Mouse (Mus musculus): ENCODE measurements around the gene Smg5. TPM values are rescaled to one million over a fixed set of nuclear protein-coding genes. Genes with fewer than 3 reads are reported as not detected.
A peak's percentile ranks its signal among the peaks of the same experiment; 100 is the strongest.
"Not testable (repeated sequence)": the region's sequence is repeated elsewhere in the genome, so short reads cannot be mapped to it uniquely, and the experiment has no call there.

The Smg5 gene
- polyA plus RNA-seq, 1 experiment from 2014 or later, result 34.3 TPM

DNA sequence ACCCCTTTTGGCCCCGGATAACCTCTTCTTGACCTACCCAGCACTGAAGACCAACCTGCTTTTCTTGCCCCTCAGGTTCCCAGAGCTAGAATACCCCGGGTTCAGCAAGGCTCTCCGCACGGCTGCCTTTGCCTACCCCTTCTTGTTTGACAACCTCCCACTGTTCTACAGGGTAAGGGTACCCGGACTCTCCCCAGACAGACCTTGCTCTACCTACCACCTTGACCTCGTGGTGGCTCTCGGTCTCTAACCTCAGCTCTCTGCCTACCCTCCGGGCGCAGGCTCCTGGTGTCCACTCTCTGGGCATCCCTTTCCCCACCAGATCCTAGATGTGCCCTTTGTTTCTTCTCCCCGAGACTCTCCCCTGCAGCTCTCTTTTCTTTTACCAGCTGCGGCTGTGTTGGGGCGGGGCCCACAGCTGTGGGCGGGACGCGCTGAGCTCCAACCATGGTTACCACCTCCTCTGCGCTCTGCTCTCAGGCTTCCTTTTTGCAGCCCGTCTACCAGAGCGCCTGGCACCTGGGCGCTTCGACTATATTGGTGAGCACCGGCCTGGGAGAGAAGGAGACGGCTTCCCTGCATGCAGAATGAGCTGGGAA lies 30.9 kb downstream of the Smg5 start:
- Histone ChIP-seq H3K4me2 (ENCODE audit: low read length) (peak overlapping the region; percentile 42; the same call in 1 of the 2 replicates), H3K4me1 (ENCODE audit: control insufficient read depth in 2 of 2, insufficient read depth in 2 of 2, low read length in 2 of 2) (peaks cover 9 to 17% of the 10 kb centered on the region in 2 experiments), H3K4me3 (ENCODE audit: control insufficient read depth in 1 of 2, insufficient read depth in 1 of 2, low read depth in 1 of 2, low read length in 2 of 2) (0 out of 4 replicates have a peak overlapping the region, but pooled peaks of 1 of the 2 experiments have one; percentile 19), H3K27me3 (ENCODE audit: control insufficient read depth, insufficient read depth, low read length) (peaks cover 17% of the 10 kb centered on the region), H3K36me3 (ENCODE audit: control insufficient read depth, insufficient read depth, low read length) (peaks cover 12% of the 10 kb centered on the region)
- 7% methylated on average over 17 of the region's 22 CpGs for WGBS
- H3K9me3 ChIP-seq (ENCODE audit: control insufficient read depth, low read length); ATAC-seq (ENCODE audit: insufficient number of reproducible peaks, insufficient read depth, low FRiP score, low read depth); H3K27ac ChIP-seq (replicated peaks in 1 of 2; ENCODE audit: control insufficient read depth in 1 of 2, insufficient read depth in 1 of 2, low read depth in 2 of 2, low read length in 2 of 2); H3K9ac ChIP-seq (ENCODE audit: low read length): not testable (repeated sequence)

DNA sequence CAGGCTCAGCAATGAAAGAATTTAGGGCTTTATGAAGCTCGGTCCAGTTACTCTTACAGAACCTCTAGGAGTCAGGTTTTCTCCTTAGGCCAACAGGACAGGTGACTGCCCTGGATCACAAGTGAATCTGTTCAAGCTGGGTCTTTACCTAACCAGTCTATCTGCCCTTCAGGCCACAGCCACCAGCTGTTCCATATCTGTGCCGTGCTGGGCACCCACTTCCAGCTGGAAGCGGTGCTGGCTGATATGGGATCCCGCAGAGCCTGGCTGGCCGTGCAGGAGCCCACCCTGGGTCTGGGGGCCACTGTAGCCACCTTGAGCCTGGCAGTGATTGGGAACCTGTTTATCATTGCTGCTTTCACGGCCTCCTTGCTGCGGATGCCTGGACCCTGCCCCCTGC lies 31.5 kb downstream of the Smg5 start:
- Histone ChIP-seq H3K4me1 (ENCODE audit: control insufficient read depth in 2 of 2, insufficient read depth in 2 of 2, low read length in 2 of 2) (peaks cover 9 to 17% of the 10 kb centered on the region in 2 experiments), H3K27me3 (ENCODE audit: control insufficient read depth, insufficient read depth, low read length) (peaks cover 17% of the 10 kb centered on the region)
- not testable (repeated sequence) for H3K9me3 ChIP-seq (ENCODE audit: control insufficient read depth, low read length); ATAC-seq (ENCODE audit: insufficient number of reproducible peaks, insufficient read depth, low FRiP score, low read depth); H3K4me3 ChIP-seq (ENCODE audit: control insufficient read depth in 1 of 2, insufficient read depth in 1 of 2, low read depth in 1 of 2, low read length in 2 of 2); H3K27ac ChIP-seq (replicated peaks in 1 of 2; ENCODE audit: control insufficient read depth in 1 of 2, insufficient read depth in 1 of 2, low read depth in 2 of 2, low read length in 2 of 2); H3K4me2 ChIP-seq (ENCODE audit: low read length); H3K36me3 ChIP-seq (ENCODE audit: control insufficient read depth, insufficient read depth, low read length); H3K9ac ChIP-seq (ENCODE audit: low read length)
- 56% methylated on average over 3 of the region's 7 CpGs for WGBS

DNA sequence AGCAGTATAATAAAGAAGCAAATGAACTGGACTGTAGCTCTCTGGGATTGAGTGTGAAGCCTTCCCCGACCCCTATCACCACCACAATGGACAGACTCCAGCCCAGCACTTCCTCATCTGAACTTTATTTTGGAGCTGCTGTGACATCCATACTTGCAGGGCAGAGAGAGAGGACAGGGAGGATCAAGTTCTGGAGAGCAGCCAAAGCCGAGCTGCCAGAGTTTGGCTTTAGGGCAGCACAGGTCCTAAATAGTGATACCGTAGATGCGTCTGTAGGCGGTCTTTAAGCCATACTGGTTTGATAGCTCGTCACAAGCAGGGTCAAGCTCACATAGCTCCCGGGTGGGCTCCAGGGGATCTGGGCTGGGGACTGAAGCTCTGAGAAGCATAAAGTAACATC lies 32.5 kb downstream of the Smg5 start:
- not testable (repeated sequence) for H3K36me3 ChIP-seq (ENCODE audit: control insufficient read depth, insufficient read depth, low read length); H3K4me3 ChIP-seq (ENCODE audit: control insufficient read depth in 1 of 2, insufficient read depth in 1 of 2, low read depth in 1 of 2, low read length in 2 of 2); H3K9me3 ChIP-seq (ENCODE audit: control insufficient read depth, low read length); H3K9ac ChIP-seq (ENCODE audit: low read length); H3K4me2 ChIP-seq (ENCODE audit: low read length); ATAC-seq (ENCODE audit: insufficient number of reproducible peaks, insufficient read depth, low FRiP score, low read depth); H3K27ac ChIP-seq (replicated peaks in 1 of 2; ENCODE audit: control insufficient read depth in 1 of 2, insufficient read depth in 1 of 2, low read depth in 2 of 2, low read length in 2 of 2)
- WGBS, result 65% methylated on average over 7 of the region's 7 CpGs
- Histone ChIP-seq H3K27me3 (ENCODE audit: control insufficient read depth, insufficient read depth, low read length) (peaks cover 17% of the 10 kb centered on the region), H3K4me1 (ENCODE audit: control insufficient read depth in 2 of 2, insufficient read depth in 2 of 2, low read length in 2 of 2) (peaks cover 8 to 15% of the 10 kb centered on the region in 2 experiments)

DNA sequence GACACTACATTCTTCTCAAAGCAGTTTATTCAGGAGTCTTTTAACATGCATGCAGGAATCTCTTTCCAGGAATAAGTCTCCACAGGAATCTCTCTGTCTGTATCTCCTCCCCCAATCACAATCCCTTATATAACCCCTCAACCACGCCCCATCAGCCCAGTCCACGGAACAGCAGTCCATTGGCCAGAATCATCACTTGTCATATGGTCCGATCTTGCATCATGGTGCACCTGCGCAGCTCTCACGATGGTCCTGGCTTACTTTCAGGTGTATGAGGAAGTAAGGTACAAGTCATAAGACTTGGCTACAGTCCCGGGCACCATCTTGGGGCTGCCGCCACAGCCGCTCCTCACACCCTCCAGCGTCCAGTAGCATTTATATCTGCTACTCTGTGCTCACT lies 36.6 kb downstream of the Smg5 start, which contains the start of gene Bglap3:
Gene Bglap3, minus strand, starts transcription at position 101 of the 400 bp plus-strand sequence.
- not testable (repeated sequence) for H3K4me3 ChIP-seq (ENCODE audit: control insufficient read depth in 1 of 2, insufficient read depth in 1 of 2, low read depth in 1 of 2, low read length in 2 of 2); H3K27me3 ChIP-seq (ENCODE audit: control insufficient read depth, insufficient read depth, low read length); H3K4me2 ChIP-seq (ENCODE audit: low read length); H3K9me3 ChIP-seq (ENCODE audit: control insufficient read depth, low read length); H3K27ac ChIP-seq (replicated peaks in 1 of 2; ENCODE audit: control insufficient read depth in 1 of 2, insufficient read depth in 1 of 2, low read depth in 2 of 2, low read length in 2 of 2); H3K36me3 ChIP-seq (ENCODE audit: control insufficient read depth, insufficient read depth, low read length); H3K9ac ChIP-seq (ENCODE audit: low read length); ATAC-seq (ENCODE audit: insufficient number of reproducible peaks, insufficient read depth, low FRiP score, low read depth); H3K4me1 ChIP-seq (ENCODE audit: control insufficient read depth in 2 of 2, insufficient read depth in 2 of 2, low read length in 2 of 2)
- 85% methylated on average over 9 of the region's 9 CpGs for WGBS

DNA sequence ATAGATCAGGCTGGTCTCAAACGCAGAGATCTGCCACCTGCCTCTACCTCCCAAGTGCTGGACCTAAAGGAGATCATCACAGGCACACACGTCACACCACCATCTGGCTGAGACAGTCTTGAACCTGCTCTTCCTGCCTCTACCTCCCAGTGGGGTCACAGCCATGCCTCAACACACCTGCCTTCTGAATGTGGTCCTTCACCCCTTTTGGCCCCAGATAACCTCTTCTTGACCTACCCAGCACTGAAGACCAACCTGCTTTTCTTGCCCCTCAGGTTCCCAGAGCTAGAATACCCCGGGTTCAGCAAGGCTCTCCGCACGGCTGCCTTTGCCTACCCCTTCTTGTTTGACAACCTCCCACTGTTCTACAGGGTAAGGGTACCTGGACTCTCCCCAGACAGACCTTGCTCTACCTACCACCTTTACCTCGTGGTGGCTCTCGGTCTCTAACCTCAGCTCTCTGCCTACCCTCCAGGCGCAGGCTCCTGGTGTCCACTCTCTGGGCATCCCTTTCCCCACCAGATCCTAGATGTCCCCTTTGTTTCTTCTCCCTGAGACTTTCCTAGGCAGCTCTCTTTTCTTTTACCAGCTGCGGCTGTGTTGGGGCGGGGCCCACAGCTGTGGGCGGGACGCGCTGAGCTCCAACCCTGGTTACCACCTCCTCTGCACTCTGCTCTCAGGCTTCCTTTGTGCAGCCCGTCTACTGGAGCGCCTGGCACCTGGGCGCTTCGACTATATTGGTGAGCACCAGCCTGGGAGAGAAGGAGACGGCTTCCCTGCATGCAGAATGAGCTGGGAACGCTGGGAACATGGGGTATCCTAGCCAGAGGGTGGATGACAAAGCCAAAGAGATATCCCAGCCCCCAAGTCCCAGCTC lies 39.9 kb downstream of the Smg5 start:
- H3K27ac ChIP-seq (replicated peaks in 1 of 2; ENCODE audit: control insufficient read depth in 1 of 2, insufficient read depth in 1 of 2, low read depth in 2 of 2, low read length in 2 of 2); H3K36me3 ChIP-seq (ENCODE audit: control insufficient read depth, insufficient read depth, low read length); H3K27me3 ChIP-seq (ENCODE audit: control insufficient read depth, insufficient read depth, low read length); H3K4me3 ChIP-seq (ENCODE audit: control insufficient read depth in 1 of 2, insufficient read depth in 1 of 2, low read depth in 1 of 2, low read length in 2 of 2); H3K9ac ChIP-seq (ENCODE audit: low read length); H3K4me1 ChIP-seq (ENCODE audit: control insufficient read depth in 2 of 2, insufficient read depth in 2 of 2, low read length in 2 of 2); H3K9me3 ChIP-seq (ENCODE audit: control insufficient read depth, low read length): not testable (repeated sequence)
- WGBS, result 14% methylated on average over 16 of the region's 19 CpGs
- H3K4me2 ChIP-seq (ENCODE audit: low read length), result peak overlapping the region; percentile 50
- ATAC-seq (ENCODE audit: insufficient number of reproducible peaks, insufficient read depth, low FRiP score, low read depth), result peak; percentile 68; the same call in 1 of the 2 replicates

DNA sequence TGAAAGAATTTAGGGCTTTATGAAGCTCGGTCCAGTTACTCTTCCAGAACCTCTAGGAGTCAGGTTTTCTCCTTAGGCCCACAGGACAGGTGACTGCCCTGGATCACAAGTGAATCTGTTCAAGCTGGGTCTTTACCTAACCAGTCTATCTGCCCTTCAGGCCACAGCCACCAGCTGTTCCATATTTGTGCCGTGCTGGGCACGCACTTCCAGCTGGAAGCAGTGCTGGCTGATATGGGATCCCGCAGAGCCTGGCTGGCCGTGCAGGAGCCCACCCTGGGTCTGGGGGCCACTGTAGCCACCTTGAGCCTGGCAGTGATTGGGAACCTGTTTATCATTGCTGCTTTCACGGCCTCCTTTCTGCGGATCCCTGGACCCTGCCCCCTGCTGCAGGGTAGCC lies 40.6 kb downstream of the Smg5 start:
- 20% methylated on average over 5 of the region's 7 CpGs for WGBS
- H3K4me2 ChIP-seq (ENCODE audit: low read length), result peak overlapping the region; percentile 50
- H3K27ac ChIP-seq (replicated peaks in 1 of 2; ENCODE audit: control insufficient read depth in 1 of 2, insufficient read depth in 1 of 2, low read depth in 2 of 2, low read length in 2 of 2); H3K9me3 ChIP-seq (ENCODE audit: control insufficient read depth, low read length); H3K4me1 ChIP-seq (ENCODE audit: control insufficient read depth in 2 of 2, insufficient read depth in 2 of 2, low read length in 2 of 2); H3K4me3 ChIP-seq (ENCODE audit: control insufficient read depth in 1 of 2, insufficient read depth in 1 of 2, low read depth in 1 of 2, low read length in 2 of 2); H3K9ac ChIP-seq (ENCODE audit: low read length); H3K27me3 ChIP-seq (ENCODE audit: control insufficient read depth, insufficient read depth, low read length); H3K36me3 ChIP-seq (ENCODE audit: control insufficient read depth, insufficient read depth, low read length); ATAC-seq (ENCODE audit: insufficient number of reproducible peaks, insufficient read depth, low FRiP score, low read depth): not testable (repeated sequence)

DNA sequence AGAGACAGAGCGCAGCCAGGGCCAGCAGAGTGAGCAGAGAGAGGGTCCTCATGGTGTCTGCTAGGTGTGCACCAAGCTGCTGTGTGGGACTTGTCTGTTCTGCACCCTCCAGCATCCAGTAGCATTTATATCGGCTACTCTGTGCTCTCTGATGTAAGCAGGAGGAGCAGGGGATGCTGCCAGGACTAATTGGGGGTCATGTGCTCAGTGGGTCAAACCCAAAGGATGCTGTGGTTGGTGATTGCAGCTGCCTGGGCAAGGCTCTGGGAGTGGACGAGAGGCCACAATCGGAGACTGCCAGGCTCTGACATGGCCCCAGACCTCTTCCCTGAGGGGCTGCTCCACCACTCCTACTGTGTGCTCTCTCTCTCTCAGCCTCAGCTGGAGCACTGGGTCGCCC lies 42.5 kb downstream of the Smg5 start, which contains the start of gene Bglap2:
Gene Bglap2, minus strand, starts transcription at position 101 of the 400 bp plus-strand sequence.
- WGBS, result 70% methylated on average over 4 of the region's 5 CpGs
- H3K36me3 ChIP-seq (ENCODE audit: control insufficient read depth, insufficient read depth, low read length); ATAC-seq (ENCODE audit: insufficient number of reproducible peaks, insufficient read depth, low FRiP score, low read depth); H3K4me1 ChIP-seq (ENCODE audit: control insufficient read depth in 2 of 2, insufficient read depth in 2 of 2, low read length in 2 of 2); H3K9ac ChIP-seq (ENCODE audit: low read length); H3K4me2 ChIP-seq (ENCODE audit: low read length); H3K27me3 ChIP-seq (ENCODE audit: control insufficient read depth, insufficient read depth, low read length); H3K27ac ChIP-seq (replicated peaks in 1 of 2; ENCODE audit: control insufficient read depth in 1 of 2, insufficient read depth in 1 of 2, low read depth in 2 of 2, low read length in 2 of 2); H3K9me3 ChIP-seq (ENCODE audit: control insufficient read depth, low read length); H3K4me3 ChIP-seq (ENCODE audit: control insufficient read depth in 1 of 2, insufficient read depth in 1 of 2, low read depth in 1 of 2, low read length in 2 of 2): not testable (repeated sequence)
